Mouse (Mus musculus) Patski (cell line): ENCODE data around the gene Zfp324. TPM values are rescaled to one million over a fixed set of nuclear protein-coding genes. Genes with fewer than 3 reads are reported as not detected.
"Not testable (repeated sequence)": the region's sequence is repeated elsewhere in the genome, so short reads cannot be mapped to it uniquely, and the experiment has no call there.

Experiments used
- ATAC-seq: fragments of 100-300 bp; one replicate; pipeline ENCODE4 v1.8.0; 2021
- CTCF ChIA-PET: fragments of 350-600 bp; sonication (Branson Sonifier 250); formaldehyde crosslinking; loops from one replicate; lab custom pipeline; 2022; ENCODE audit warnings: inconsistent platforms; lab: Charles Lee
- POLR2A ChIA-PET: fragments of 350-600 bp; sonication (Branson Sonifier 250); formaldehyde crosslinking; loops from one replicate; lab custom pipeline; 2022; ENCODE audit warnings: antibody characterized with exemption, inconsistent platforms; lab: Charles Lee
- DNase-seq: peaks from one replicate; pipeline ENCODE4 v3.0.0-alpha.2; 2011; ENCODE audit warnings: low read depth, low spot score
- H3K27me3 ChIP-seq: fragments of 371-371 bp; one replicate; pipeline ENCODE4 v1.5.1; 2021
- CTCF ChIP-seq: fragments of 100-300 bp; IDR thresholded peaks from one replicate; pipeline ENCODE4 v1.5.1; 2021
- in situ Hi-C: fragments of 300-500 bp; cut with MboI; formaldehyde crosslinking; loops from 3 replicates; pipeline ENCODE4 v1.11.1; 2018; ENCODE audit warnings: low pct_unique_long_range_greater_than_20kb, mixed read lengths
- polyA plus RNA-seq: library from polyadenylated mRNA; unstranded; gene quantifications from one replicate; pipeline ENCODE4 v1.2.3, GENCODE M21; 2021

The Zfp324 gene
- polyA plus RNA-seq, 1 experiment from 2014 or later: 7.9 TPM

DNA sequence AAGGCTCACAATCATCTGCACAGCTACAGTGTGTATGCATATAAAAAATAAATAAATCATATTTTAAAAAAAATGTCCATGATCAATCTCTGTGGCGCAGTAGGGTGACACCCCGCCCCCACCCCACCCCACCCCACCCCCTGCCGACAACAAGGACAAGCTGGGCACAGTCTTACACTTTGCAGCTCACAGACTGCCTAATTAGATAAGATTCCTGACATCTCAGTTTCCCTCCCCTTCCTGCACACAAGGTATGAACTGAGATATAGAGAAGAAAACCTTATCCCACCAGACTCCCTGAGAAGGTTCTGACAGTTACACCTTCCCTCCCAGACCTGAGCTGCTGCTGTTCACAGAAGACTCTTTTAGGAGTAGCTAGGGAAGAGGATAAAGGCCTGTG, 30.8 kb upstream of the Zfp324 start:
- H3K27me3 ChIP-seq: no peaks in the 10 kb centered on the region
- ChIA-PET POLR2A (interaction anchor here (1.2 kb wide), 1 partner anchor 11 kb away, joined by 5 read pairs; no protein-coding TSS in a partner anchor), CTCF (interaction anchor here (1.9 kb wide), 1 partner anchor 12 kb away, joined by 7 read pairs; the partner anchor contains the start of gene Rps5)
- ATAC-seq: no peak
- TF ChIP-seq CTCF: no peak
- in situ Hi-C loops: no loop called here
- DNase-seq: no peak

DNA sequence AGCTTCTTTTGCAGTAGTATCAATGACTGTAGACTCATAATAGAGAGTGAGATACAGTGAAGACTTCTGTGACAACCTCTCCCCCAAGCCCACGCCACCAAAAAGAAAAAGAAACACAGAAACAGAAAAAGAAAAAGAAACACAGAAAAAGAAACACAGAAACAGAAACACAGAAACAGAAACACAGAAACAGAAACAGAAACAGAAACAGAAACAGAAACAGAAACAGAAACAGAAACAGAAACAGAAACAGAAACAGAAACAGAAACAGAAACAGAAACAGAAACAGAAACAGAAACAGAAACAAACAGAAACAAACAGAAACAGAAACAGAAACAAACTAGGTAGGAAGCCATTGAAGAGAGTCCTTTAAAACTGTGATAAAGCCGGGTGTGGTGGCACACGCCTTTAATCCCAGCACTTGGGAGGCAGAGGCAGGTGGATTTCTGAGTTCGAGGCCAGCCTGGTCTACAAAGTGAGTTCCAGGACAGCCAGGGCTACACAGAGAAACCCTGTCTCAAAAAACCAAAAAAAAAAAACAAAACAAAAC, 28.3 kb upstream of the Zfp324 start:
- POLR2A ChIA-PET: interaction anchor here (1.0 kb wide), 1 partner anchor 9 kb away, joined by 4 read pairs; no protein-coding TSS in a partner anchor
- ATAC-seq, CTCF ChIA-PET, in situ Hi-C loops, DNase-seq, H3K27me3 ChIP-seq: not testable (repeated sequence)

DNA sequence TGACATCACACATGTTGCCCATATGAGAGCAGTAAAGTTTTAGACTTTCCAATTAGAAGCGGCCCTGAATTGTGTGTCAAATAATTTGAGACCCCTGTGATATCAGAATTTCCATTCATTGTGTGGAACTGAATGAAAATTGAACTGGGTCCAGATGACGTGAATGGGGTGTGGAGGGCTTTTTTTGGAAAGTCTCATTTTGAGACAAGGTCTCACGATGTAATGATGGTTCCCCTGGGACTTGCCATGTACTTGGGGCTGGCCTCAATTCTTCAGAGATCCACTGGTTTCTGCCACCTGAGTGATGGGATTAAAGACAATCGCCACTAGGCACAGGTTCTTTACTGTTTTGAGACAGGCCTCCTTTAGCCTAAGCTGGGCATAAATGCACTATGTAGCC, 25.0 kb upstream of the Zfp324 start:
- ATAC-seq (no peak), DNase-seq (no peak)
- in situ Hi-C loops: no loop called here
- CTCF ChIA-PET: interaction anchor here (0.8 kb wide), 1 partner anchor 11 kb away, joined by 3 read pairs; no protein-coding TSS in a partner anchor
- H3K27me3 ChIP-seq: no peaks in the 10 kb centered on the region
- TF ChIP-seq CTCF: no peak
- POLR2A ChIA-PET: no interaction called here

DNA sequence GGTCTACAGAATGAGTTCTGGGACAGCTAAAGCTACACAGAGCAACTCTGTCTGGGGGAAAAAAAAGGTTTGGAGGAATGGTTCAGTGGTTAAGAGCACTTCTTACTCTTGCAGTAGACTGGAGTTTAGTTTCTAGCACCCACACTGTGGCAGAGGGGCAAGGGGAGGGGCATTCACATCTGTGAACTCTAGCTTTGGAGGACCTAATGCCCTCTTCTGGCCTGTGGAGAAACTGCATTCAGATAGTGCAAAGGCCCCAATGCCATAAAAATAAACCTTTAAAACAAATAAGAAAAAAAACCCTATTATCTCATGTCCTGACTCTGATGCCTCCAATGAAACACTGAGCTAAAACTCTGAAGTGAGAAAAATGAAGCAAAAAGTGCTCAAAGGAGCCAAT, 22.1 kb upstream of the Zfp324 start:
- TF ChIP-seq CTCF: peak; percentile 56
- ATAC-seq (no peak), DNase-seq (no peak)
- no peaks in the 10 kb centered on the region for H3K27me3 ChIP-seq
- POLR2A ChIA-PET: no interaction called here
- in situ Hi-C loops: no loop called here
- CTCF ChIA-PET: interaction anchor here (1.4 to 2.2 kb wide), 5 partner anchors 9 to 33 kb away, joined by 3 to 8 read pairs (median 3); no protein-coding TSS in a partner anchor

DNA sequence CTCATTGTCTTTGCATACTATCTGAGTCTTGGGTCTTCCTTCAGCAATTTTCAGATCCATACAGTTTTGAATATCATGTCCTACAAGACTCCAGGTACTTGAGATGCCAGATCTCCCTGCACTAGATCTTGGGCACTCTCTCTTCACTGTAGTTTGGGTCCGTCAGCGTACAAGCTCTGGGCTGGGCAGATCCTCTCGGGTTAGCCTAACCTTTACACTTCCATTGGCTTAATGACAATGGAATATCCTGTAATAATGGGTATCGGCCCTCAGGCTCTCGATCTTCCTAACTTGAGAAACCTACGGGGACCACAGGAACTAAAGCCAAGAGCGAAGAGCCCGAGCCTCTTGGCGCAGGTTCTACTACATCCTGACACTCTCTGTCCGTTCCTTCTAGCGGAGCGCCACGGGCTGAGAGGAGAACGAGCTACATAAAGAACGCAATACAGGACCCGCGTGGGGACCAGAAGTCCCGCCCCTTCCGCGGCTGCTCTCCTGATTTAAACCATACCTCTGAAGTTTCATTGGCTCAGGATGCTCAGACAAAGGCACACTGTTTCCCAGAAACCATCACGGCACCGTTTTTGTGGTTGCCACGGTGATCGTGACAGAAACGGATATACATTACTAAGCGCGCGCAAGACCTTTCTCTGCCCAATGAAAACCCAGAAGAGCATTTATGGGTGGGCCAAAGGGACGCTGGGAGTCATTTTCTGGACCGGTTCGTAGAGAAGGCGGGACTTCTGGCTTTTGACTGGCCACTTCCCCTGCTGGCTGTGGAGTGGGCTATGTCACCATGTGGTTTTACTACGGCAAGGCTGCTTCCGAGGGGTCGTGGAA, 16.4 kb upstream of the Zfp324 start:
- in situ Hi-C loops: no loop called here
- H3K27me3 ChIP-seq: no peaks in the 10 kb centered on the region
- no peak for TF ChIP-seq CTCF
- POLR2A ChIA-PET: no interaction called here
- ATAC-seq (peak; percentile 99), DNase-seq (peak; percentile 82)
- CTCF ChIA-PET: no interaction called here

DNA sequence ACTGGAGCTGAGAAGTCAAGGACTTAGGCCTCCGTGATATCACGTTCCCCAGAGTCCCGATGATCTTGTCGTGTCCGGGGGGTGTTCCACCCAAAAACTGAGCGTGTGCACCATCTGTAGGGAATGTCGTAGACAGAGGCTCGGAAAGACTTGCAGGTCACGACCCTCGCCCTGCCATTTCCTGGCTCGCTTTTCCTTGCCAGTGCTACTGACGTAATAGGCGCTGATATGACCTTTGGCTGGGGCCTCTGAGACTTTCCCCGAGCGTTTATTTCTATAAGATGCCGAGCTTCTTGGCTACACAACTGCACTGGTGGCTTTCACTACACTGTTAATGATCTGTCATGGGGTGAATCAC, 15.8 kb upstream of the Zfp324 start:
- ChIA-PET POLR2A (no interaction called here), CTCF (no interaction called here)
- ATAC-seq (no peak), DNase-seq (no peak)
- in situ Hi-C loops: no loop called here
- H3K27me3 ChIP-seq: no peaks in the 10 kb centered on the region
- no peak for TF ChIP-seq CTCF

DNA sequence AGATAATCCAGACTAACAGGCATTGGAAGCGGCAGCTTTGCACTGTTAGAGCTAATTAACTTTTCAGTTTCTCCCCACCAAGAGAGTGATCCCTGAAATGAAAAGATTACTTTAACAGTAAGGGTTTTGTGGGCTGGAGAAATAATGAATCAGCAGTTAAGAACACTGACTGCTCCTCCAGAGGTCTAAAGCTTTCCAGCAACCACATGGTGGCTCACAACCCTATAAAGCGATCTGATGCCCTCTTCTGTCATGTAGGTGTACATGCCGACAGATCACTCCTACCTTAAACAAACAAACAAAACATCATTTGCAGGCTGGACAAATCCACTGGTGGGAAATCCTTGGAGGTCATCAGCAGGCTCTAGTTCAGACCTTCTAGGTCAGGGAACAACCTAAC, 10.7 kb upstream of the Zfp324 start:
- ChIA-PET POLR2A (interaction anchor here (0.9 kb wide), 1 partner anchor 68 kb away, joined by 3 read pairs; no protein-coding TSS in a partner anchor), CTCF (interaction anchor here (0.7 to 1.4 kb wide), 6 partner anchors 10 to 59 kb away, joined by 3 to 4 read pairs (median 4); no protein-coding TSS in a partner anchor)
- in situ Hi-C loops: no loop called here
- TF ChIP-seq CTCF: peak; percentile 74
- DNase-seq: no peak
- peak; percentile 91 for ATAC-seq
- H3K27me3 ChIP-seq: no peaks in the 10 kb centered on the region

DNA sequence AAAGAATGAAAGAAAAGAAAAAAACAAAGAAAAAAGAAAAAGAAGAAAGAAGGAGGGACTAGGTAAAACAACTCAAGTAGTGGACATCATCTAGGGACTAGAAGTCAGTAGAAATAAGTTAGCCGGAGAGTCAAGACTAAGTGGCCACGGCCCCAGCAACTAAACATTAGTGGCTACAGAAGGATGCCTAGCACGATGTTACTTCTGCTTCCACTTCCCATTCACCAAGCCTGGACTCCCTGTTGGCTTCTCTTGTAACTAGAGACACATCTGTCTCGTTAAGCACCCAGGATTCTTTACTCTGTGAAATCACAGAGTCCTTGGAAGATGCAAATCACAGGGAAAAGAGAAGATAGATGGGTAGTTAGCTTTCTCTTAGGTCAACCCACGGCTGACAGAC, 8.1 kb upstream of the Zfp324 start:
- CTCF ChIA-PET: no interaction called here
- ATAC-seq: no peak

DNA sequence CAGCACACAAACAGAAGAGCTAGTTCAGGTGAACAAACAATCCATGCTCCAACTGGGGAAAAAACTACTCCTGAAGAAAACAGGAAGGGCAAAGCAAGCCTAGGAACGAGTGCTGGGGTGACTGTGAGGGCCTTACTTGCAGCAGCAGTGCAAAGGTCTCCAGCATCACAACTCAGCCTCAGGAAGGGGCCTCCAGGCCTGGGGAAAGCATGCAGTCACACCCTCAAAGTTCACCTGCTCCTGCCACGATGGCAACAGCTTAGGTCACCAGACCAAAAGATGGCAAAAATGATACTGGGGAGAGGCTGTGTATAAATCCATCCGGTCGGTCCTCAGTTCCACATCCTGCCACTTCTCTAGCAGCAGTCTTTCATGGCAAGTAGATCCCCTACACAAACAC, 6.7 kb upstream of the Zfp324 start:
- no peak for TF ChIP-seq CTCF

More for the DNA sequence above, 8.1 kb upstream of the Zfp324 start:
- no peaks in the 10 kb centered on the region for H3K27me3 ChIP-seq
- in situ Hi-C loops: no loop called here
- DNase-seq: no peak
- no peak for TF ChIP-seq CTCF
- POLR2A ChIA-PET: no interaction called here

DNA sequence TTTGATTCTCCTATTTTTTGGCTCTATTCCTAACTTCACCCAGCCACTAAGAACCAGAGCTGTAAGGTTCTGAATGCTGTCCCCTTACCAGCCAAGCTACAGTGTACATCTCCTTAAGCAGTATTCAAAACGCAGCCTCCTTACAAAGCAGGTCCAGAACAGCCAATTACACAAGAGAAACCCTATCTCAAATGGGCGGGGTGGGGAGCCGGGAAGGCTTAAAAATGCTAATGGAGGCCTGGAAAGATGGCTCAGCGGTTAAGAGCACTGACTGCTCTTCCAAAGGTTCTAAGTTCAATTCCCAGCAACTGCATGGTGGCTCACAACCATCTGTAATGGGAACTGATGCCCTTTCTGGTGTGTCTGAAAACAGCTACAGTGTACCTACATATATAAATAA, 5.9 kb upstream of the Zfp324 start:
- POLR2A ChIA-PET: no interaction called here

More for the DNA sequence above, 6.7 kb upstream of the Zfp324 start:
- CTCF ChIA-PET: interaction anchor here (1.1 to 1.5 kb wide), 3 partner anchors 19 to 37 kb away, joined by 3 to 4 read pairs (median 3); partner anchors contain the start of genes Rps5 and Zfp446
- in situ Hi-C loops: no loop called here
- ATAC-seq (no peak), DNase-seq (no peak)
- POLR2A ChIA-PET: interaction anchor here (1.2 kb wide), 1 partner anchor 78 kb away, joined by 3 read pairs; the partner anchor contains the start of gene Zfp128
- H3K27me3 ChIP-seq: no peaks in the 10 kb centered on the region

More for the DNA sequence above, 5.9 kb upstream of the Zfp324 start:
- H3K27me3 ChIP-seq: no peaks in the 10 kb centered on the region
- CTCF ChIA-PET: no interaction called here
- no peak for ATAC-seq
- no peak for TF ChIP-seq CTCF
- no peak for DNase-seq
- in situ Hi-C loops: no loop called here
